Mouse (Mus musculus): ENCODE measurements at regions not wholly inside any gene's neighbourhood (a gene's known extent, or its start where the extent isn't known, plus 50 kb on each side); places are given as distances from the start of the nearest gene placed in this dataset.

DNA sequence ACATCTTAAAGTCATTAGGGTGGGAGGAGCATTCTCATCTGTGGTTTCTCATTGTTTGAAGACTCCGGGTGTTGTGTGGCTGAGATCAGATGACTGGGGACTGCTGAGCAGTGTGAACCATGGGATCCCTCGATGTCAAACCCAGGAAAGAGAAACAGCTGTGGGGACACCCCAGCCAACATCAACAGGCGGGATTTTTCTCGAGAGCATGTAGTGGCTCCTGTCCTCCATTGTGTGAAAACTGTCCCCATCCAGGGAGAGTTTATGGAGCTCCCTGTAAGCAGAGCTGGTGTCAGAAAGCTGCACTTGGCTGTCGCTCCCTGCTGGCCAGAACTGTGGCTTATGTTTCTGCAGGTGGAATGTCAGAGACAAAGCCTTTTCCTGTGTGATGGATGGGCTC is 210.7 kb upstream of the Bmper start:
- Histone ChIP-seq H3K4me3 (ENCODE audit: low read length) (no peak overlapping the region), H3K4me2 (replicated peaks; ENCODE audit: low read depth, low read length) (no peak overlapping the region), H3K4me1 (ENCODE audit: insufficient read depth, low read length) (peaks cover 35% of the 10 kb centered on the region), H3K27me3 (ENCODE audit: insufficient read depth, low read length) (0 out of 2 replicates have a peak, but pooled peaks cover 10% of the 10 kb centered on the region), H3K9me3 (ENCODE audit: low read length) (peaks cover 5% of the 10 kb centered on the region), H3K36me3 (ENCODE audit: insufficient read depth, low read length) (no peaks in the 10 kb centered on the region), H3K9ac (replicated peaks; ENCODE audit: low read length) (no peak overlapping the region), H3K27ac (ENCODE audit: low read length) (no peak overlapping the region)
- peak; percentile 85 for ATAC-seq (ENCODE audit: low FRiP score, low TSS enrichment)
- WGBS, result 23% methylated on average over 5 of the region's 5 CpGs

DNA sequence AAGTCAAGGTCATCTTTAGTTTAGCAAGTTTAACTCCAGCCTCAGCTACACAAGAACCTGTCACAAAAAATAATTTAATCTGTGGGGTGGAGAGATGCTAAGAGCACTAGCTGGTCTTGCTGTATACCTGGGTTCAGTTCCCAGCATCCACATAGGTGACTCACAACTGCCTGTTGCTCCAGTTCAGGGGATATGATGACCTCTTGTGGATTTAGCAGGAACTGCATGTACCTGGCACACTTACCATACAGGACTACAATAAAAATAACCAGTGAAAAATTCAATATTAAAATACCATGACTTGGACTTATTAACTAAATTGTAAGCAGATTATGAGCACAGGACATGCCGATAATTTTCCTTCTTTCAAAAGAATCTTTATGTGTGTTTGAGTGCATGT is 206.1 kb upstream of the Bmper start:
- H3K4me3 ChIP-seq (ENCODE audit: low read length), result no peak overlapping the region
- no peak overlapping the region for H3K4me2 ChIP-seq (replicated peaks; ENCODE audit: low read depth, low read length)
- 100% methylated on average over 1 of the region's 1 CpGs for WGBS
- ATAC-seq (ENCODE audit: low FRiP score, low TSS enrichment), result no peak
- no peaks in the 10 kb centered on the region for H3K36me3 ChIP-seq (ENCODE audit: insufficient read depth, low read length)
- no peaks in the 10 kb centered on the region for H3K27me3 ChIP-seq (ENCODE audit: insufficient read depth, low read length)
- peaks cover 5% of the 10 kb centered on the region for H3K9me3 ChIP-seq (ENCODE audit: low read length)
- H3K9ac ChIP-seq (replicated peaks; ENCODE audit: low read length), result no peak overlapping the region
- H3K27ac ChIP-seq (ENCODE audit: low read length), result no peak overlapping the region
- H3K4me1 ChIP-seq (ENCODE audit: insufficient read depth, low read length), result peaks cover 12% of the 10 kb centered on the region

DNA sequence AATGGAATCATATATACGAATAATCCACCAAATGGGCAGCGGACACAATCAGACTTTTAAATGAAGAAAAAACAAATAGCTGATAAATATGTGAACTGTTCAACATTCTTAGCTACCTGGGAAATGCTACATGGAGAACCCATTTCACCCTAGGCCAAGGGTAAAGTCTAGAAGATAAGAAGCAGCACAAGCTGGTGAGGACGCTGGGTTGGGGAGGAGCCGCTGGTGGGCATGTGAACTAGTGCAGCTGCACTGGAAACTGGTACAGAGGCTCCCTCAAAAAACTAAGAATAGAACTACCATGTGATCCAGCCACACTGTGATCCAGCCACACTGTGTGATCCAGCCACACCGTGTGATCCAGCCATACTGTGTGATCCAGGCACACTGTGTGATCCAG is 198.8 kb upstream of the Bmper start:
- H3K4me2 ChIP-seq (replicated peaks; ENCODE audit: low read depth, low read length), result no peak overlapping the region
- H3K27me3 ChIP-seq (ENCODE audit: insufficient read depth, low read length), result no peaks in the 10 kb centered on the region
- H3K4me1 ChIP-seq (ENCODE audit: insufficient read depth, low read length), result peaks cover 8% of the 10 kb centered on the region
- 97% methylated on average over 5 of the region's 5 CpGs for WGBS
- no peaks in the 10 kb centered on the region for H3K36me3 ChIP-seq (ENCODE audit: insufficient read depth, low read length)
- no peaks in the 10 kb centered on the region for H3K9me3 ChIP-seq (ENCODE audit: low read length)
- no peak for ATAC-seq (ENCODE audit: low FRiP score, low TSS enrichment)
- H3K4me3 ChIP-seq (ENCODE audit: low read length), result no peak overlapping the region
- no peak overlapping the region for H3K9ac ChIP-seq (replicated peaks; ENCODE audit: low read length)
- no peak overlapping the region for H3K27ac ChIP-seq (ENCODE audit: low read length)

DNA sequence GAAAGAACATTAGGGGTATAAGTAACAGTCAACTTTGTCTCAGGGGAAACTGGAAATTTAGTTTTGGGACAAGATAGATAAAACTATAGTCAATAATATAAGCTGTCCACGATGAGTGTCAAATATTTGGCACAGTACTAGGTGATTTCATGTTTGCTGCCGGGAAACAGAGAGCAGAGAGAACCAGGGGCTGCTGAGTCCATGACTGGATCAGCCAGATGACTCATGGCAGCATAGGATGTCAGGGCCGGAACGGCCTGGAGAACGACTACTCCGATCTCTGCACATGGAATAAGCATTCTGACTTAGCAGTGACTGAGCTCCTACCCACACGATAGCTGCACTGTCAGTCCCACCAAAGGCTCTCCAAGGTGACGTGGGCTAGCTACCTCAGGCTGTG is 197.6 kb upstream of the Bmper start:
- H3K4me2 ChIP-seq (replicated peaks; ENCODE audit: low read depth, low read length), result no peak overlapping the region
- no peak overlapping the region for H3K27ac ChIP-seq (ENCODE audit: low read length)
- H3K4me1 ChIP-seq (ENCODE audit: insufficient read depth, low read length), result peaks cover 19% of the 10 kb centered on the region
- no peak overlapping the region for H3K4me3 ChIP-seq (ENCODE audit: low read length)
- H3K9ac ChIP-seq (replicated peaks; ENCODE audit: low read length), result no peak overlapping the region
- ATAC-seq (ENCODE audit: low FRiP score, low TSS enrichment), result no peak
- H3K9me3 ChIP-seq (ENCODE audit: low read length), result no peaks in the 10 kb centered on the region
- no peaks in the 10 kb centered on the region for H3K36me3 ChIP-seq (ENCODE audit: insufficient read depth, low read length)
- no peaks in the 10 kb centered on the region for H3K27me3 ChIP-seq (ENCODE audit: insufficient read depth, low read length)
- 88% methylated on average over 8 of the region's 8 CpGs for WGBS

DNA sequence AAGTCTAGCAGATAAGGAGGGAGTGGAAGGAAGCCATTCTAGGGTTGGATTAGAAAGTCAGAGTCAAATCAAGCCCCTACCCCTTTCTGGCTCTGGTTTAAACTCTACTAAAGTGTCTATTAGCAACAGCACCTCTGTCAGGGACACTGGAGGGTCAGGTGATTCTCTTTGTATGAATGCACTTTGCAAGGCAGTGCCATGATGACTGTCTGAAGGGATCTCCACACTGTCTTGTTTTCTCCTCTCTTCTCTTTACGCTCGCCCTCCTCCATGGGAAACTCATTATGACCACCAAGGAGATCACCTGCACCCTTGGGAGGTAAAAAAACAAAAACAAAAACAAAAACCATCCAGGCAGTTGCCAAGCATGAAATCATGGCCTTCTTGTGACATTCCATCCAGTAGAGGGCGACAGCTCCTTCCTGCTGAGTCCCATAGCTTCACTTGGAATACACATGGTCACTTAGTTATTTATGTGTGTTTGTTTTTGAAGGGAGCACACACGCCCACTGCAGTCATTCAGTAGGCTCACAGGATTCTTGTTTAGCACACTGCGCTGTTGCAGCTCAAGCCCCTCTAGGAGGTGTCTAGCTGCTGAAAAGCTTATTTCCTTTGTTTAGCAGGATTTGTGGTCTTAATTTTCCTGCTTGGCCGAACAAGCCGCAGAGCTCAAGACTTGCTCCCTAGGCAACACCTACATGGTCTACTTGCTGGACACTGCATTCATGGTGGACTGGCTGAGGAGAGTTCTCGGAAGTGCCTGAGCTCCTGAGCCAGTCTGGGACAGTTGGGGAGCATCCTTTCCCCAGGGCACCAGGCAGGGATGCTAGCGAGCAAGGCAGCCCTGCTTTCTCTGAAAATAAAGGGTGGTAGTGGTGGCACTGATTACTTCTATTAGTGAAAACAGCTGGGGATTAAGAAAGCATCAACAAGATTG is 195.2 kb upstream of the Bmper start:
- peak; percentile 82 for ATAC-seq (ENCODE audit: low FRiP score, low TSS enrichment)
- 36% methylated on average over 9 of the region's 9 CpGs for WGBS

DNA sequence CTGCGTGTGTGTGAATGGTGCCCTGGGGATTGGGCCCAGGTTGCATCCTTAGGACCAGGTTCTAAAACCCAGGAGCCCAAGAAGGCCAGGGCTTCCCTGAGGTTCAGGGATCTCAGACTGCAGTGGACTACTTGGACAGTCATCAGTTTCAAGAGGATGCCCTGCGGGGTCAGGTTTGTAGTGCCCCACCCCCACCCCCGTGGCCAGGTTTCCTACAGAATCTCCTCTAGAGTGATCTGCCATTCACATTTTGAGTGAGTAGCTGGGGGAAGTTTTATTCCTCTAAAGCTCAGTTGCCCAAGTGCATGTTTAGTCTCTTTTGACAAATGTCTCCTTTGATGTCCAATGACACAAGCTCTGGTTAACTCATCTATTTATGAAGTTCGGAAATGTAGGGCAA is 193.5 kb upstream of the Bmper start:
- Histone ChIP-seq H3K4me2 (replicated peaks; ENCODE audit: low read depth, low read length) (no peak overlapping the region), H3K4me1 (ENCODE audit: insufficient read depth, low read length) (peaks cover 27% of the 10 kb centered on the region), H3K27me3 (ENCODE audit: insufficient read depth, low read length) (no peaks in the 10 kb centered on the region), H3K4me3 (ENCODE audit: low read length) (no peak overlapping the region), H3K9me3 (ENCODE audit: low read length) (no peaks in the 10 kb centered on the region), H3K27ac (ENCODE audit: low read length) (no peak overlapping the region), H3K9ac (replicated peaks; ENCODE audit: low read length) (no peak overlapping the region), H3K36me3 (ENCODE audit: insufficient read depth, low read length) (no peaks in the 10 kb centered on the region)
- no peak for ATAC-seq (ENCODE audit: low FRiP score, low TSS enrichment)
- WGBS, result 55% methylated on average over 4 of the region's 4 CpGs

More for the DNA sequence above, 195.2 kb upstream of the Bmper start:
- Histone ChIP-seq H3K4me3 (ENCODE audit: low read length) (no peak overlapping the region), H3K9ac (replicated peaks; ENCODE audit: low read length) (no peak overlapping the region), H3K27me3 (ENCODE audit: insufficient read depth, low read length) (no peaks in the 10 kb centered on the region), H3K9me3 (ENCODE audit: low read length) (no peaks in the 10 kb centered on the region), H3K27ac (ENCODE audit: low read length) (peak overlapping the region; percentile 72), H3K4me1 (ENCODE audit: insufficient read depth, low read length) (peaks cover 27% of the 10 kb centered on the region), H3K4me2 (replicated peaks; ENCODE audit: low read depth, low read length) (no peak overlapping the region), H3K36me3 (ENCODE audit: insufficient read depth, low read length) (no peaks in the 10 kb centered on the region)

DNA sequence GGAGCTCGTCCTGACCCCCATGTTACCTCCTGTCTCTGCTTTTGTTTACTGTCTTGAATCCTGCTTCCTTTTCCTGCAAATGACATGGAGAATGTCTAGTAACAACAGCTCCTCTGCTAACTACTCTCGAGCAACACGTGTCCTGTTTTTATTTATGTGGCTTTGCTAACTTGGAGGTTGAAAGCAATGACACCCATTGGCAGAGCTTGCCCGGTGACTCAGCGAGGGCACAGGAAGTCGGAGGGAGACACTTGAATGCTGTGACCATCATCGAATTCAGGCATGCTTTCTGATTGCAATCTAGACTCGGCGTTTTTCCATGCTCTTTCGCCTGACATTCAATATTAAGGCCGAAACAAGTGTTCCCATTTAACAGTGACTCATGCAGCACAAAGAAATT is 192.7 kb upstream of the Bmper start:
- no peaks in the 10 kb centered on the region for H3K9me3 ChIP-seq (ENCODE audit: low read length)
- no peak overlapping the region for H3K4me3 ChIP-seq (ENCODE audit: low read length)
- no peak overlapping the region for H3K4me2 ChIP-seq (replicated peaks; ENCODE audit: low read depth, low read length)
- H3K4me1 ChIP-seq (ENCODE audit: insufficient read depth, low read length), result peaks cover 27% of the 10 kb centered on the region
- H3K27me3 ChIP-seq (ENCODE audit: insufficient read depth, low read length), result no peaks in the 10 kb centered on the region
- H3K9ac ChIP-seq (replicated peaks; ENCODE audit: low read length), result 0 out of 2 replicates have a peak overlapping the region, but pooled peaks have one; percentile 7
- peak overlapping the region; percentile 58 for H3K27ac ChIP-seq (ENCODE audit: low read length)
- 25% methylated on average over 11 of the region's 11 CpGs for whole genome bisulfite sequencing
- no peak for ATAC-seq (ENCODE audit: low FRiP score, low TSS enrichment)
- H3K36me3 ChIP-seq (ENCODE audit: insufficient read depth, low read length), result no peaks in the 10 kb centered on the region

DNA sequence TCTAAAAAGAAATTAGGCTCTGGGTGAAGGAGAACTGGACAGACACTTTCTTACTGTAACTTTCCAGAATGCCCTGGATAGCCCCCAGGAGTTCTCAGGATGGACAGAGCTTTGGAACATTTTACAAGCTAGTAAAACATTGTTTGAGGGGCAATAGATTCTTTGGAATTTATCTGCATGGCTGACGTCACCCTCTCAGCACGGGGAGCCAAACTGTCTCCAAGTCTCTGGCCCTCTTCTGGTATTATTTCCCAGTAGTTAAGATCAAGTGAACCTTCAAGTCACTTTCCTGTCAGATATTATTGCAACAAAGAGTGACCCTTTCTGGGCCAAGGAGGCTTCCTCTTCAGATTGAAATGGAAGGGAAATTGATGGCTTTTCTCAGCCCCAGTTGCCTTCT is 192.3 kb upstream of the Bmper start:
- ATAC-seq (ENCODE audit: low FRiP score, low TSS enrichment), result no peak
- Histone ChIP-seq H3K4me2 (replicated peaks; ENCODE audit: low read depth, low read length) (no peak overlapping the region), H3K27ac (ENCODE audit: low read length) (peak overlapping the region; percentile 26; the same call in 1 of the 2 replicates), H3K36me3 (ENCODE audit: insufficient read depth, low read length) (no peaks in the 10 kb centered on the region), H3K4me3 (ENCODE audit: low read length) (no peak overlapping the region), H3K9ac (replicated peaks; ENCODE audit: low read length) (no peak overlapping the region), H3K9me3 (ENCODE audit: low read length) (no peaks in the 10 kb centered on the region), H3K4me1 (ENCODE audit: insufficient read depth, low read length) (peaks cover 29% of the 10 kb centered on the region), H3K27me3 (ENCODE audit: insufficient read depth, low read length) (no peaks in the 10 kb centered on the region)
- WGBS, result 1% methylated on average over 2 of the region's 2 CpGs

DNA sequence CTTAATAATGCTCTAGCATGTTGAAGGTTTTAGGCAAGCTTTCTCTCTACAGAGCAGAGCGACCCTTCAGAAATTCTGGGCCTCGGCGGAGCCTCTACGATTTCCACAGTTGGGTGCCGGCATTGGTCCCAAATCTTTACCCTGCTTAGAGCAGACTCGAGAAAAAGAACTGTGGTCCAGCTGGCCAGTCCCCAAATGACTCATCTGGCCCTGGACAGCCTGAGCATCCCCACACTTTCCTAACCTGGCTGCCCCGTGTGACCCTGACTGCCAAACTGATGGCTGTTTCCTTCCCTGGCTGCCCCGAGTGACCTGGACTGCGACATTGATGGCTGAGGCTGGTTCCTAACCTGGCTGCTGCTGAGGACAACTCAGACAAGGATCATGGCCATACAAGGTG is 191.0 kb upstream of the Bmper start:
- no peak for ATAC-seq (ENCODE audit: low FRiP score, low TSS enrichment)
- H3K4me1 ChIP-seq (ENCODE audit: insufficient read depth, low read length), result peaks cover 42% of the 10 kb centered on the region
- H3K27me3 ChIP-seq (ENCODE audit: insufficient read depth, low read length), result no peaks in the 10 kb centered on the region
- H3K4me2 ChIP-seq (replicated peaks; ENCODE audit: low read depth, low read length), result no peak overlapping the region
- 84% methylated on average over 9 of the region's 9 CpGs for WGBS
- no peak overlapping the region for H3K9ac ChIP-seq (replicated peaks; ENCODE audit: low read length)
- no peak overlapping the region for H3K27ac ChIP-seq (ENCODE audit: low read length)
- no peak overlapping the region for H3K4me3 ChIP-seq (ENCODE audit: low read length)
- no peaks in the 10 kb centered on the region for H3K36me3 ChIP-seq (ENCODE audit: insufficient read depth, low read length)
- H3K9me3 ChIP-seq (ENCODE audit: low read length), result no peaks in the 10 kb centered on the region

DNA sequence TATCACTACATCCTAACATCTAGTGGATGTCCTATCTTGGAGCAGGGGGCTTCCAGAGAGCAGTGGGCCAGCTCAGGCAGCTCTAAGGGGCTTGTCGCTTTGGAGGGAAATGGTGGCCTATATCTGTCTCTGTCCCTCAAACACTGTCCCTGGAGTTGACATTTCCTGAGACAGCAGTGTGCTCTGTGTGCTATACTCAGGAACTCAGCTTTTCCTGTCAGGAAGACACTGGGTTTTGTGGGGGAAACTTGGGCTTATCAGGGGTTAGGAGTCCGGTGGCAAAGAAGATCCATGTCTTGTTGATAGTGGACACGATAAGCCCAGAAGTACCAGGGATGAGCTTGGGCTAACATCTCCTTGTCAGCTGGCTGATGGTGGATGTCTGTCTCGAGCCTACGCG is 187.6 kb upstream of the Bmper start:
- no peaks in the 10 kb centered on the region for H3K27me3 ChIP-seq (ENCODE audit: insufficient read depth, low read length)
- no peak overlapping the region for H3K9ac ChIP-seq (replicated peaks; ENCODE audit: low read length)
- peaks cover 43% of the 10 kb centered on the region for H3K4me1 ChIP-seq (ENCODE audit: insufficient read depth, low read length)
- ATAC-seq (ENCODE audit: low FRiP score, low TSS enrichment), result no peak
- H3K27ac ChIP-seq (ENCODE audit: low read length), result no peak overlapping the region; the same call in 1 of the 2 replicates
- no peaks in the 10 kb centered on the region for H3K9me3 ChIP-seq (ENCODE audit: low read length)
- H3K4me2 ChIP-seq (replicated peaks; ENCODE audit: low read depth, low read length), result no peak overlapping the region
- no peaks in the 10 kb centered on the region for H3K36me3 ChIP-seq (ENCODE audit: insufficient read depth, low read length)
- H3K4me3 ChIP-seq (ENCODE audit: low read length), result no peak overlapping the region
- 69% methylated on average over 6 of the region's 6 CpGs for WGBS

Measured in kidney, embryonic 16.5 days (tissue).